Mouse (Mus musculus): ENCODE measurements around the gene Zfp853. TPM values are rescaled to one million over a fixed set of nuclear protein-coding genes. Genes with fewer than 3 reads are reported as not detected.

The Zfp853 gene
- total RNA-seq, 2 experiments from 2014 or later: 6.7 to 7.6 TPM

GRCm38 (mm10) chr5:143298391-143298790, 5.0 kb upstream of the Zfp853 start:
- no peak for DNase-seq (ENCODE audit: low spot score in 2 of 2)
- intact Hi-C loops (cut with DNase I): loop anchor here (5.0 kb wide), 2 partner anchors 46 to 61 kb away; partner anchors contain the start of gene Zfp12

- DNase-seq (ENCODE audit: low spot score in 2 of 2): no peak
- intact Hi-C loops (cut with DNase I): loop anchor here (5.0 kb wide), 2 partner anchors 46 to 61 kb away; partner anchors contain the start of gene Zfp12
These were observed 4.6 kb upstream of the Zfp853 start for GRCm38 (mm10) chr5:143297986-143298385.

- DNase-seq (ENCODE audit: low spot score in 2 of 2): no peak
- intact Hi-C loops (cut with DNase I): loop anchor here (5.0 kb wide), 2 partner anchors 43 to 58 kb away; partner anchors contain the start of gene Zfp12
These were observed 1.9 kb upstream of the Zfp853 start for GRCm38 (mm10) chr5:143295330-143295729.

- intact Hi-C loops (cut with DNase I): loop anchor here (5.0 kb wide), 2 partner anchors 43 to 58 kb away; partner anchors contain the start of gene Zfp12
- DNase-seq (ENCODE audit: low spot score in 2 of 2): no peak
These were observed 1.4 kb upstream of the Zfp853 start for GRCm38 (mm10) chr5:143294862-143295261.

GRCm38 (mm10) chr5:143292879-143293278, 544 bp downstream of the Zfp853 start:
- DNase-seq (ENCODE audit: low spot score in 2 of 2): no peak

GRCm38 (mm10) chr5:143289299-143289698, 4.1 kb downstream of the Zfp853 start:
- no peak for DNase-seq (ENCODE audit: low spot score in 2 of 2)
- intact Hi-C loops (cut with DNase I): no loop called here

More at GRCm38 (mm10) chr5:143292879-143293278, 544 bp downstream of the Zfp853 start:
- intact Hi-C loops (cut with DNase I): no loop called here

GRCm38 (mm10) chr5:143288378-143288911, 5.0 kb downstream of the Zfp853 start:
- no peak for DNase-seq (ENCODE audit: low spot score in 2 of 2)

GRCm38 (mm10) chr5:143287774-143288328, 5.6 kb downstream of the Zfp853 start:
- intact Hi-C loops (cut with DNase I): no loop called here
- DNase-seq (ENCODE audit: low spot score in 2 of 2): no peak

More at GRCm38 (mm10) chr5:143288378-143288911, 5.0 kb downstream of the Zfp853 start:
- intact Hi-C loops (cut with DNase I): no loop called here

GRCm38 (mm10) chr5:143284762-143285161, 8.7 kb downstream of the Zfp853 start:
- DNase-seq (ENCODE audit: low spot score in 2 of 2): no peak
- intact Hi-C loops (cut with DNase I): no loop called here

GRCm38 (mm10) chr5:143279247-143279646, 14.2 kb downstream of the Zfp853 start:
- no peak for DNase-seq (ENCODE audit: low spot score in 2 of 2)
- intact Hi-C loops (cut with DNase I): no loop called here

- no peak for DNase-seq (ENCODE audit: low spot score in 2 of 2)
- intact Hi-C loops (cut with DNase I): no loop called here
These were observed 17.7 kb downstream of the Zfp853 start for GRCm38 (mm10) chr5:143275761-143276160.

GRCm38 (mm10) chr5:143272540-143273330, 20.7 kb downstream of the Zfp853 start:
- DNase-seq (ENCODE audit: low spot score in 2 of 2): no peak
- intact Hi-C loops (cut with DNase I): no loop called here

GRCm38 (mm10) chr5:143272108-143272507, 21.3 kb downstream of the Zfp853 start:
- intact Hi-C loops (cut with DNase I): no loop called here
- DNase-seq (ENCODE audit: low spot score in 2 of 2): no peak

- peak in 1 of 2 experiments; percentile 75 for DNase-seq (ENCODE audit: low spot score in 2 of 2)
- intact Hi-C loops (cut with DNase I): no loop called here
These were observed 21.8 kb downstream of the Zfp853 start for GRCm38 (mm10) chr5:143271642-143272041.

GRCm38 (mm10) chr5:143270151-143270519, 23.3 kb downstream of the Zfp853 start:
- intact Hi-C loops (cut with DNase I): no loop called here
- no peak for DNase-seq (ENCODE audit: low spot score in 2 of 2)

GRCm38 (mm10) chr5:143269363-143270150, 23.9 kb downstream of the Zfp853 start, which contains the start of gene Zfp316:
Zfp316 (minus strand) TSS chr5:143270022.
- intact Hi-C loops (cut with DNase I): loop anchor here (10.0 kb wide), 1 partner anchor 305 kb away; the partner anchor contains the start of gene Fscn1
- DNase-seq (ENCODE audit: low spot score in 2 of 2): peak; percentile 71 to 80

GRCm38 (mm10) chr5:143268985-143269362, 24.4 kb downstream of the Zfp853 start:
- no peak for DNase-seq (ENCODE audit: low spot score in 2 of 2)
- intact Hi-C loops (cut with DNase I): loop anchor here (10.0 kb wide), 1 partner anchor 304 kb away; the partner anchor contains the start of gene Fscn1

GRCm38 (mm10) chr5:143266794-143267193, 26.6 kb downstream of the Zfp853 start:
- intact Hi-C loops (cut with DNase I): loop anchor here (10.0 kb wide), 1 partner anchor 302 kb away; the partner anchor contains the start of gene Fscn1
- DNase-seq (ENCODE audit: low spot score in 2 of 2): no peak

- DNase-seq (ENCODE audit: low spot score in 2 of 2): no peak
- intact Hi-C loops (cut with DNase I): loop anchor here (10.0 kb wide), 1 partner anchor 301 kb away; the partner anchor contains the start of gene Fscn1
These were observed 28.0 kb downstream of the Zfp853 start for GRCm38 (mm10) chr5:143265409-143265808.

All from left cerebral cortex, postnatal 25 days (tissue).